Mouse (Mus musculus) forebrain, embryonic 16.5 days (tissue): ENCODE measurements around the gene Zfp639. TPM values are rescaled to one million over a fixed set of nuclear protein-coding genes. Genes with fewer than 3 reads are reported as not detected.
A peak's percentile ranks its signal among the peaks of the same experiment; 100 is the strongest.

Experiments
- ATAC-seq: fragments of 200-750 bp; cut with Nextera tagmentation; 2 replicates; pipeline ENCODE4 v1.8.0; 2017; ENCODE audit warnings: mild to moderate bottlenecking, moderate library complexity
- H3K27ac ChIP-seq: fragments of 300-500 bp; sonication (generic); 2 replicates; pipeline ENCODE4 v1.5.1; 2014; ENCODE audit warnings: low read length, control low read depth
- H3K27me3 ChIP-seq: fragments of 300-500 bp; sonication (generic); replicated peaks from 2 replicates; pipeline ENCODE4 v1.6.1; 2014; ENCODE audit warnings: low read length; ENCODE audit not compliant: control insufficient read depth, insufficient read depth
- H3K36me3 ChIP-seq: fragments of 300-500 bp; sonication (generic); 2 replicates; pipeline ENCODE4 v1.6.1; 2014; ENCODE audit not compliant: control insufficient read depth, insufficient read depth
- H3K4me1 ChIP-seq: fragments of 300-500 bp; sonication (generic); replicated peaks from 2 replicates; pipeline ENCODE4 v1.6.1; 2014; ENCODE audit warnings: low read length; ENCODE audit not compliant: control insufficient read depth, insufficient read depth
- H3K4me2 ChIP-seq: fragments of 300-500 bp; sonication (generic); 2 replicates; pipeline ENCODE4 v1.6.1; 2014; ENCODE audit warnings: mild to moderate bottlenecking, low read length, control low read depth
- H3K4me3 ChIP-seq: fragments of 300-500 bp; sonication (generic); replicated peaks from 2 replicates; pipeline ENCODE4 v1.5.1; 2014; ENCODE audit warnings: mild to moderate bottlenecking, low read length, control low read depth
- H3K9ac ChIP-seq: fragments of 300-500 bp; sonication (generic); replicated peaks from 2 replicates; pipeline ENCODE4 v1.6.1; 2014; ENCODE audit warnings: low read depth, low read length, control low read depth
- H3K9me3 ChIP-seq: fragments of 300-500 bp; sonication (generic); 2 replicates; pipeline ENCODE4 v1.6.1; 2016; ENCODE audit warnings: low read length; ENCODE audit not compliant: control insufficient read depth
- WGBS: fragments of 180-500 bp; shearing (Covaris S2); extraction: QIAGEN DNeasy Blood & Tissue Kit; methylation state at CpG from one replicate; pipeline ENCODE4 v1.1.7; 2014; 5-methylcytosine and 5-hydroxymethylcytosine counted together
- polyA plus RNA-seq: library from polyadenylated mRNA; unstranded; fragments of >200 nt; fragmentation: Nextera tagmentation; extraction: Ambion mirVana; gene quantifications from 2 replicates; pipeline ENCODE4 v1.2.1, GENCODE M21; 2015

Zfp639 gene
- polyA plus RNA-seq, 1 experiment from 2014 or later: 38.8 TPM

DNA sequence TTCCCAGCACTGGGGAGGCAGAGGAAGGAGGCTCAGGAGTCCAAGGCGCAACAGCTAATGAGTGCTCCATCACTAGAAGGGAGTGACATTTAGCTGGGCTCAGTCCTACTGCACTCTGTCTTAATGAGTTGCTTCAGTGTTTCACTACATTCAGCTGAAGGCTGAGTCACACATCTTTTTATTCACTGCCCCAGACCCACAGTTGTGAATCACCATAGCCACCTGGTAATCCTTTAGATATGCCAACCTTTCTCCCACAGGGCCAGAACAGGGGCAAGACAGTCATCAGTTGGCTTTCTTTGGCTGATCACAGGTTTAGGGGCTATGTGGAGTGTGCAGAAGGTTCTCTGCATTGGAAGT lies 13.4 kb upstream of the Zfp639 start:
- Histone ChIP-seq H3K27ac (no peak overlapping the region), H3K4me3 (no peak overlapping the region), H3K4me2 (no peak overlapping the region), H3K36me3 (no peaks in the 10 kb centered on the region), H3K9me3 (no peaks in the 10 kb centered on the region), H3K9ac (no peak overlapping the region), H3K27me3 (no peaks in the 10 kb centered on the region), H3K4me1 (peaks cover 2% of the 10 kb centered on the region; the same call in 1 of the 2 replicates)
- 93% methylated on average over 1 of the region's 1 CpGs for WGBS
- no peak for ATAC-seq

DNA sequence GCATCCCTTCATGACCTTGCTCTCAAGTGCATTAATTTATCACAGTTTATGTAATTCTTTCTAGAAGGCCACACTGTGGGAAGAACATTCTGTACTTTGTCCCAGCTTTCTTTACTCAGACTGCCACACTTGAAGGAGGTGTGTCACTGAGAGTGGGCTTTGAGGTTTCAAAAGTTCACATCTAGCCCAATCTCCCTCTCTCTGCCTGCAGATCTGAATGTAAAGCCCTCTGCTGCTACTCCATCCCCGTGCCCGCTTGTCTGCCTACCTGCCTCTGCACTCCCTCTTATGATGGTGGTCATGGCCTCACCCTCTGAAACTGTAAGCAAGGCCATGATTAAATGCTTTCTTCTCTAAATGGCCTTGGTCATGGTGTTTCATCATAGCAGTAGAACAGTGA lies 9.7 kb upstream of the Zfp639 start:
- Histone ChIP-seq H3K4me1 (peaks cover 2% of the 10 kb centered on the region; the same call in 1 of the 2 replicates), H3K9me3 (no peaks in the 10 kb centered on the region), H3K36me3 (no peaks in the 10 kb centered on the region), H3K4me2 (no peak overlapping the region), H3K27ac (no peak overlapping the region), H3K9ac (no peak overlapping the region), H3K4me3 (no peak overlapping the region), H3K27me3 (no peaks in the 10 kb centered on the region)
- WGBS: 93% methylated on average over 2 of the region's 2 CpGs
- ATAC-seq: no peak

DNA sequence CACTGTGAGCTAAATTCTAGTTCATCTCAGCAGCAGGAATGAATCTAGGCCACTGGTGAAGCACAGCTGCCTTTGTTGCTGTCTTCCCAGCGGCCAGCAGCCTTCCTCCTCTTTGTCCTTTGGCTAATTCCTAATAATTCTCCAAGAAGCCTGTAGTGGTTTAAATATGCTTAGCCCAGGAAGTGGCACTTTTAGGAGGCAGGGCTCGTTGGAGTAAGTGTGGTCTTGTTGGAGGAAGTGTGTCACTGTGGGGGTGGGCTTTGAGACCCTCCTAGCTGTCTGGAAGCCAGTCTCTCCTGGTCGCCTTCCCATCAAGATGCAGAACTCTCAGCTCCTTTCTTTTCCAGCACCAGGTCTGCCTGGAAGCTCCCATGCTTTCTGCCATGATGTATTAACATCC lies 4.2 kb upstream of the Zfp639 start:
- H3K9me3 ChIP-seq: no peaks in the 10 kb centered on the region
- H3K27me3 ChIP-seq: no peaks in the 10 kb centered on the region
- WGBS: 72% methylated on average over 3 of the region's 3 CpGs
- no peak for ATAC-seq
- H3K36me3 ChIP-seq: no peaks in the 10 kb centered on the region
- peaks cover 9% of the 10 kb centered on the region; the same call in 1 of the 2 replicates for H3K4me1 ChIP-seq
- no peak overlapping the region for H3K4me3 ChIP-seq
- H3K4me2 ChIP-seq: no peak overlapping the region
- H3K9ac ChIP-seq: no peak overlapping the region
- H3K27ac ChIP-seq: no peak overlapping the region

DNA sequence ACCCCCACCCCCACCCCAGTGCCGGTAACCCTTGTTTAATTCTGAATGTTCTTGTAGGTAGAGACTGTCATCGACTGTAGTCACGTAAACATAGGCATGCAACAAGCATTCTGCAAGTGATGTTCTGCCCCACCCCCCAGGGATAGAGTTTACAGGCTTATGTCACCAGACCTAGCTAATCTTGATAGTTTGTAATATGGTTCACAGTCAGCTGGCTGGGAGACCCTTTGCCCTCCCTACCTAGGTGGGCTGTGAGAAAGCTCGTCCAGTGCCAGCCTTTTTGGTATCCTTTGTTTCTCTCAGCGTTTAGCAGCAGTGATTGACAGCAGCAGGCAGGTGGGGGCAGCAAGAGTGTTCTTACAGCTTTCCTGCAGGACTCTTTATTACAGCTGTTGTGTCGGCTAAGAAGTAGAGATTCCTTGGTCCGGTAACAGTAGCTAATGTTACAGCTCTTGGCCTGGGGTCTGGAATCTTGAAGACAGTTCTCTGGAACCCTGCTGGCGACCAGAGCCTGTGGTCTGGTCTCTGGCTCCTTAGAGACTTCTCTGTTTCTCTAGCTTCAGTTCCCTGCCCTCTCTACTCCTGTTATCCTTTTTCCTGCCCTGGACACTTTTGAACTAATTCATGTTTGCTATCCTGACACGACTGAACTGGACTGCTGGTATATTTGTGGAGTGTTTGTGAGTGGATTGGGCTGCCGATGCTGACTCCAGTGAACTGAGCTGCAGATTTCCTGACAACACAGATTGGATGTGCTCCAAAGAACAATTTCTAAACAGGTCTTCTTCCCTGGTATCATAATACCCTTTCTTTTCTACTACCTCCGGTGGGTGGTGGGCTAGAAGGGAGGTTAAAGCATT lies 3.5 kb upstream of the Zfp639 start:
- ATAC-seq: no peak
- whole genome bisulfite sequencing: 60% methylated on average over 11 of the region's 11 CpGs
- no peaks in the 10 kb centered on the region for H3K27me3 ChIP-seq
- H3K36me3 ChIP-seq: no peaks in the 10 kb centered on the region
- H3K9me3 ChIP-seq: no peaks in the 10 kb centered on the region
- peaks cover 17% of the 10 kb centered on the region for H3K4me1 ChIP-seq
- no peak overlapping the region for H3K4me2 ChIP-seq
- no peak overlapping the region for H3K27ac ChIP-seq
- no peak overlapping the region for H3K9ac ChIP-seq
- no peak overlapping the region for H3K4me3 ChIP-seq

DNA sequence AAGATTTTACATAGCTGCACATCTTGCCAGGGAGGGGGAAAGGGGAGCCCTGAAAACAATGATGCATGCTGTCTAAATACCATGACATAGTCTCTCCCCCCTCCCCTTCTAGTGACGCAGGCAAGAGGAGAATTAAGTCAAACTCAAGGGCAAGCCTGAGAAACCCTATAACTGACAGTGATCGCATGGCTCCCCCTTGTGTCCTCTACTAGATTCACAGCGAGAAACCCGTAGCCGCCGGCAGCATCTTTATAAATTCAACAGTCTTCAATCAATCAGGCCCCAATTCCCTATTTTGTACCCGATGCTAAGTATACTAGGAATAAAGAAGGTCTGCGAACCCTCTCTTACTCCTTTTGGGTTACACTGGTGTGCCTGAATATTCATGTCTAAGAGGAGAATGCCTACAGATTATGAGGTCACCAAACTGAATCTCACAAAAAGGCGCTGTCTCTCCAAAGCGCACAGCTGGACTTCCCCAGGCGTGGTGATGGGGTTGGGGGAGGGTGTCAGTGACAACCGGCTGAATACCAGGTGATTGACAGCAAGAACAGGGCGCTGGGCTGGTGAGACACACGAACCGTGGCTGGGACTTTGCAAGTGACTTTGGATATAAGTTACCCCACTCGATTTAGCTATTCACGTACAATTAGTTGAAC lies 1.3 kb upstream of the Zfp639 start:
- ATAC-seq: peak; percentile 35
- Histone ChIP-seq H3K4me1 (peaks cover 25% of the 10 kb centered on the region), H3K27ac (no peak overlapping the region), H3K4me3 (no peak overlapping the region; the same call in 1 of the 2 replicates), H3K9me3 (no peaks in the 10 kb centered on the region), H3K36me3 (no peaks in the 10 kb centered on the region), H3K9ac (0 out of 2 replicates have a peak overlapping the region, but pooled peaks have one; percentile 2), H3K27me3 (no peaks in the 10 kb centered on the region), H3K4me2 (peak overlapping the region; percentile 90)
- 1% methylated on average over 17 of the region's 17 CpGs for WGBS

DNA sequence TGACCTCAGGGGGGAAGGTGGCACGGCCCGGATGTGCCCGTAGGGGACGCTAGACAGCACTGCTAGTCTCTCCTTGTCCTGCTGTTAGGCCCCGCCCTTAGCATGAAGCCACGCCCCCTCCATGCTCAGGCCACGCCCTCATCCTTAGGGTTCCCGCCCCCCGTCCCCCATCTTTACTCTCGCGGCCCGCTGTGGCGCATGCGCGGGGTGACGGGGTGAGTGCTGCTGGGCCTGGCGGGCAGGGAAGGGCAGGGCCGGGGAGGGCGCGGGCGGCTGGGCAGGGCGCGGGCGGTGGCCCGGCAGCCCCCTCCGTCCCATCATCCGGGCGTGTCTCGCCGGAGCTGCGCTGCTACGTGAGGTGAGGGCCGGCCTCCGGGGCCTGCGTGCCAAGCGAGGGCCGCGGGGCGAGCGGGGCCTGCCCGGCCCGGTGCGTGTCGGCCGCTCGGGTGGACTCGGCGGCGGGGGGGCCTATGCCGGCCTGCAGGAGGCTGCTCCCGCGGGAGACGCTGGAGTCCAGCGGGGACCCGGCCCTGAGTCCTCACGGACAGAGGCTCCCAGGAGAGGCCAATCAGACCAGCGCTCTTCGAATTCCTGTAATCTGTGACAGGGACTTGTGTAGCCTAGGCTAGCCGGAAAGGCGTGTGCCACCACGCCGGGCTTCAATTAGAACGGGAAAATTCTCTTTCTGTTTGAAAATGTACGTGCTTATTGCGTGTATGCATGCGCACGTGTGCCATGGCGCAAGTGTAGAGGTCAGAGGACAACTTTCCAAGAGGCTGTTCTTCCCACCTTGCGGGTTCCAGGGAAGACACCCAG lies 524 bp downstream of the Zfp639 start:
- Histone ChIP-seq H3K4me2 (peak overlapping the region; percentile 90), H3K9ac (peak overlapping the region; percentile 98), H3K27ac (peak overlapping the region; percentile 58), H3K9me3 (no peaks in the 10 kb centered on the region), H3K27me3 (no peaks in the 10 kb centered on the region), H3K4me1 (peaks cover 25% of the 10 kb centered on the region), H3K36me3 (no peaks in the 10 kb centered on the region), H3K4me3 (peak overlapping the region; percentile 93)
- peak; percentile 88 for ATAC-seq
- under 1% methylated on average over 57 of the region's 69 CpGs for WGBS

DNA sequence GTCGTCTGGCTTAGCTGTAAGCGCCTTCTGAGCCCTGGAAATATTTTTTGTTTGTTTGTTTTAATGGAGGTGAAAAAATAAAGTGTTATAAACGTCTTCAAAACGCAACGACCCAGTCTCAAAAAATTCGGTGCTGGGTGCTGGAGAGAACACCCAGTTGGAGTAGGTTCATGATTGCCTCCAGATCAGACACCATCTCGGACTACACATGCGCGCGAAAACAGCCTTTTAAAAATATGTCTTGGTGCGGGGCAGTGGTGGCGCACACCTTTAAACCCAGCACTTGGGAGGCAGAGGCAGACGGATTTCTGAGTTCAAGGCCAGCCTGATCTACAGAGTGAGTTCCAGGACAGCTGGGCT lies 1.1 kb downstream of the Zfp639 start:
- Histone ChIP-seq H3K27ac (no peak overlapping the region), H3K9ac (peak overlapping the region; percentile 98), H3K4me1 (peaks cover 25% of the 10 kb centered on the region), H3K36me3 (no peaks in the 10 kb centered on the region), H3K27me3 (no peaks in the 10 kb centered on the region), H3K9me3 (no peaks in the 10 kb centered on the region), H3K4me3 (peak overlapping the region; percentile 93), H3K4me2 (peak overlapping the region; percentile 90)
- ATAC-seq: no peak
- WGBS: 6% methylated on average over 13 of the region's 13 CpGs

DNA sequence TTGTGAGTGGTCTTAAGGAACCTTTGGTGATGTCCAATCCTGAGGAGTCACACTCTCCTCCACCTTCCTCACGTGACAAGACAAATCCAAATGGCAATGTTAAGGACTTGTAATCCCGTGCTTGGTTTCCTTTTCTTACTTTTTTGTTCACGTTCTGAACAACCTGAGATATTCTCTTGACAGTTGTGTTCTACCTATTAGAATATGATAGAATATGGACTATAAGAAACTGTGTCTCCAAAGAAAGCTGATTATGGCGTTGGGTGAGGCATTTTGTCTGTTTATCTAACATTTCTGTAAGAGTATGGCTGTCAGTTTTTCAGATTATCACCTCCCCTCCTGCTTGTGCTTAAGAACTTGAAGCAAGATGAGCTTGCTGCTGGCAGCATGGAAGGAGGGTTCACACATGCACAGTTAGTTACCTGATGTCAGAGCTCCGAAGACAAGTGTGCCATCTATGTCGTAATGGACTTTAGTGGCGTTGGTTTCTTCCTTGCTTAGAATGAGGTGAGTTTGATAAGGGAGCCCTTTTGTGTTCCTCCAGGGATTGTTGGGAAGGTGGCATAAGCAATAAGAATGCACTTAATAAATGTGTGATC lies 2.7 kb downstream of the Zfp639 start:
- WGBS: 92% methylated on average over 7 of the region's 7 CpGs
- no peak for ATAC-seq

DNA sequence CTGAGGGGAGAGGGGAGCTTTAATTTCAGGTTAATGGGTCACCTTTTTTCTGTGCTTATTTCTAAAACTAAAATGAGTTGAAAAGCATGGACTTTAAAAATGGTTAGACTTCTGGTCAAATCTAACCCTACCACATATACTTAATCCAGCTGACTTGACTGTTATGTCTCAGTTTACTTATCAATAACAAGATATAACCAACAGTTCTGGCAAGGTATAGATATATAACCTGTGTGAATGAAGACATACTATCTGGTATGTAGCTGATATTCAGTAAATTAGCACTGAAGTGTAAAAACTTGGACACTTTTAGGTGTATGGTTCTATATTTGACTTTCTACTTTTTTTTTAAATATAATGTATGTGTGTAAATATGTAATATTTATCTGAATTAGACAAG lies 3.5 kb downstream of the Zfp639 start:
- no peaks in the 10 kb centered on the region for H3K9me3 ChIP-seq
- H3K4me2 ChIP-seq: no peak overlapping the region
- H3K4me1 ChIP-seq: peaks cover 25% of the 10 kb centered on the region
- H3K27ac ChIP-seq: no peak overlapping the region
- no peak overlapping the region for H3K4me3 ChIP-seq
- no peak overlapping the region for H3K9ac ChIP-seq
- H3K36me3 ChIP-seq: no peaks in the 10 kb centered on the region; the same call in 1 of the 2 replicates
- ATAC-seq: no peak
- H3K27me3 ChIP-seq: no peaks in the 10 kb centered on the region

More for the DNA sequence above, 2.7 kb downstream of the Zfp639 start:
- Histone ChIP-seq H3K4me1 (peaks cover 25% of the 10 kb centered on the region), H3K9me3 (no peaks in the 10 kb centered on the region), H3K36me3 (no peaks in the 10 kb centered on the region; the same call in 1 of the 2 replicates), H3K4me2 (no peak overlapping the region), H3K4me3 (no peak overlapping the region), H3K9ac (no peak overlapping the region), H3K27me3 (no peaks in the 10 kb centered on the region), H3K27ac (no peak overlapping the region)
